Mouse (Mus musculus) bone marrow, adult 2 months (tissue): ENCODE measurements at regions not wholly inside any gene's neighbourhood (a gene's known extent, or its start where the extent isn't known, plus 50 kb on each side); places are given as distances from the start of the nearest gene placed in this dataset.

Source experiments
- CTCF ChIP-seq: fragments of 200-500 bp; IDR thresholded peaks from 2 replicates; pipeline ENCODE4 v1.5.1; 2011; ENCODE audit warnings: low read length, control low read depth; ENCODE audit not compliant: control insufficient read depth, insufficient read depth
- POLR2A ChIP-seq: fragments of 200-500 bp; IDR thresholded peaks from 2 replicates; pipeline ENCODE4 v1.6.1; 2011; ENCODE audit warnings: low read depth, mild to moderate bottlenecking, control low read depth, low read length, borderline replicate concordance; ENCODE audit not compliant: control insufficient read depth

- no peak for TF ChIP-seq CTCF
- no peak for TF ChIP-seq POLR2A
Measured at GRCm38 (mm10) chr7:111352176-111352575, 269.3 kb upstream of the Eif4g2 start.
